Mouse (Mus musculus) myocyte (in vitro differentiated cells): ENCODE data around the gene Tpt1. TPM values are rescaled to one million over a fixed set of nuclear protein-coding genes. Genes with fewer than 3 reads are reported as not detected.

Experiments used
- H3K27me3 ChIP-seq: one replicate; pipeline ENCODE4 v1.6.1; 2011; ENCODE audit not compliant: control insufficient read depth, insufficient read depth, insufficient read length
- H3K36me3 ChIP-seq: one replicate; pipeline ENCODE4 v1.6.1; 2011; ENCODE audit not compliant: control insufficient read depth, insufficient read depth
- H3K4me2 ChIP-seq: one replicate; pipeline ENCODE4 v1.6.1; 2011; ENCODE audit warnings: low read depth, control low read depth
- H3K4me3 ChIP-seq: one replicate; pipeline ENCODE4 v1.5.1; 2011; ENCODE audit warnings: mild to moderate bottlenecking, control low read depth, moderate library complexity
- H3K79me2 ChIP-seq: one replicate; pipeline ENCODE4 v1.6.1; 2011; ENCODE audit not compliant: control insufficient read depth, insufficient read depth
- H3ac ChIP-seq: one replicate; pipeline ENCODE4 v1.6.1; 2011; ENCODE audit not compliant: control insufficient read depth, insufficient read length
- CEBPB ChIP-seq: IDR thresholded peaks from 2 replicates; pipeline ENCODE4 v1.6.1; 2011; ENCODE audit warnings: mild to moderate bottlenecking, moderate library complexity; ENCODE audit not compliant: poor library complexity, insufficient read depth, severe bottlenecking
- E2F4 ChIP-seq: IDR thresholded peaks from one replicate; pipeline ENCODE4 v1.6.1; 2011; ENCODE audit warnings: mild to moderate bottlenecking, control low read depth, moderate library complexity; ENCODE audit not compliant: insufficient read depth
- MAX ChIP-seq: IDR thresholded peaks from one replicate; pipeline ENCODE4 v1.6.1; 2011; ENCODE audit warnings: low read depth, mild to moderate bottlenecking, control low read depth
- MYOD1 ChIP-seq, 3 experiments: IDR thresholded peaks; one replicate each; pipeline ENCODE4 v1.6.1; 2011; ENCODE audit warnings: control low read depth in 2 of 3, low read depth in 2 of 3, mild to moderate bottlenecking in 2 of 3, moderate library complexity in 1 of 3; ENCODE audit not compliant: insufficient read length in 2 of 3, control insufficient read depth in 1 of 3
- MYOG ChIP-seq, 3 experiments: IDR thresholded peaks; one replicate each; pipeline ENCODE4 v1.6.1; 2011; ENCODE audit warnings: control low read depth in 2 of 3, low read depth in 2 of 3, mild to moderate bottlenecking in 2 of 3; ENCODE audit not compliant: insufficient read length in 2 of 3, control insufficient read depth in 1 of 3, insufficient read depth in 1 of 3
- POLR2A ChIP-seq: IDR thresholded peaks from one replicate; pipeline ENCODE4 v1.6.1; 2011; ENCODE audit warnings: low read depth, mild to moderate bottlenecking, control low read depth, moderate library complexity; ENCODE audit not compliant: insufficient read length
- POLR2AphosphoS2 ChIP-seq: IDR thresholded peaks from one replicate; pipeline ENCODE4 v1.6.1; 2011; ENCODE audit warnings: low read depth, control low read depth; ENCODE audit not compliant: insufficient read length
- REST ChIP-seq: IDR thresholded peaks from one replicate; pipeline ENCODE4 v1.6.1; 2011; ENCODE audit warnings: mild to moderate bottlenecking, control low read depth, moderate library complexity; ENCODE audit not compliant: insufficient read depth, insufficient read length
- SRF ChIP-seq: IDR thresholded peaks from one replicate; pipeline ENCODE4 v1.6.1; 2011; ENCODE audit warnings: low read depth; ENCODE audit not compliant: control insufficient read depth, insufficient read length
- TCF12 ChIP-seq: IDR thresholded peaks from one replicate; pipeline ENCODE4 v1.6.1; 2011; ENCODE audit warnings: mild to moderate bottlenecking, control low read depth; ENCODE audit not compliant: poor library complexity, insufficient read depth, severe bottlenecking
- TCF3 ChIP-seq: IDR thresholded peaks from one replicate; pipeline ENCODE4 v1.6.1; 2011; ENCODE audit warnings: low read depth, control low read depth; ENCODE audit not compliant: insufficient read length
- USF1 ChIP-seq: IDR thresholded peaks from one replicate; pipeline ENCODE4 v1.6.1; 2011; ENCODE audit warnings: low read depth, mild to moderate bottlenecking, control low read depth, moderate library complexity
- polyA plus RNA-seq: library from polyadenylated mRNA; unstranded; fragments of >200 nt; fragmentation: generic; extraction: Trizol; gene quantifications from one replicate; pipeline ENCODE4 v1.2.1, GENCODE M21; 2012; ENCODE audit warnings: missing spikeins

Tpt1 gene
- polyA plus RNA-seq, 1 experiment: 6,214 TPM

GRCm38 (mm10) chr14:75858181-75858580, 13.3 kb downstream of the Tpt1 start:
- Histone ChIP-seq H3K4me3 (no peak overlapping the region), H3K4me2 (peak overlapping the region; percentile 24), H3K36me3 (peaks cover 8% of the 10 kb centered on the region), H3K27me3 (no peaks in the 10 kb centered on the region), H3ac (no peak overlapping the region), H3K79me2 (peaks cover 14% of the 10 kb centered on the region)
- TF ChIP-seq REST (no peak), E2F4 (no peak), MYOD1 (IDR thresholded peaks at IDR 0.05; ENCODE audit: control insufficient read depth in 1 of 3, insufficient read length in 2 of 3, low read depth in 2 of 3) (peak in 1 of 3 experiments; percentile 32)

GRCm38 (mm10) chr14:75859619-75860018, 14.7 kb downstream of the Tpt1 start:
- Histone ChIP-seq H3ac (no peak overlapping the region), H3K4me2 (no peak overlapping the region), H3K36me3 (peaks cover 8% of the 10 kb centered on the region), H3K79me2 (peaks cover 4% of the 10 kb centered on the region), H3K27me3 (no peaks in the 10 kb centered on the region), H3K4me3 (no peak overlapping the region)
- TF ChIP-seq MAX (no peak), TCF3 (no peak), MYOD1 (IDR thresholded peaks at IDR 0.05; ENCODE audit: control insufficient read depth in 1 of 3, insufficient read length in 2 of 3, low read depth in 2 of 3) (no peak), MYOG (IDR thresholded peaks at IDR 0.05; ENCODE audit: control insufficient read depth in 1 of 3, insufficient read depth in 1 of 3, insufficient read length in 2 of 3, low read depth in 2 of 3) (no peak), E2F4 (no peak), POLR2AphosphoS2 (no peak), TCF12 (no peak), USF1 (no peak), POLR2A (no peak), CEBPB (no peak), SRF (no peak), REST (no peak)

- TF ChIP-seq MYOG (IDR thresholded peaks at IDR 0.05; ENCODE audit: control insufficient read depth in 1 of 3, insufficient read depth in 1 of 3, insufficient read length in 2 of 3, low read depth in 2 of 3): no peak
- TF ChIP-seq REST: no peak
- no peak for TF ChIP-seq USF1
- TF ChIP-seq TCF12: no peak
- no peak for TF ChIP-seq SRF
- no peak for TF ChIP-seq CEBPB
- TF ChIP-seq TCF3: no peak
- TF ChIP-seq E2F4: no peak
- Histone ChIP-seq H3K27me3 (no peaks in the 10 kb centered on the region), H3ac (no peak overlapping the region)
Observed at GRCm38 (mm10) chr14:75862701-75863100, 17.8 kb downstream of the Tpt1 start.

GRCm38 (mm10) chr14:75863549-75864409, 18.9 kb downstream of the Tpt1 start:
- no peaks in the 10 kb centered on the region for H3K36me3 ChIP-seq
- H3K4me2 ChIP-seq: peak overlapping the region; percentile 47
- H3K4me3 ChIP-seq: no peak overlapping the region
- TF ChIP-seq USF1 (peak; percentile 44), POLR2A (no peak), TCF12 (peak; percentile 15), MAX (peak; percentile 12), CEBPB (0 out of 2 replicates have a peak, but pooled peaks have one; percentile 7), TCF3 (no peak), E2F4 (no peak), MYOG (IDR thresholded peaks at IDR 0.05; ENCODE audit: control insufficient read depth in 1 of 3, insufficient read depth in 1 of 3, insufficient read length in 2 of 3, low read depth in 2 of 3) (peak in 1 of 3 experiments; percentile 65), POLR2AphosphoS2 (no peak), MYOD1 (IDR thresholded peaks at IDR 0.05; ENCODE audit: control insufficient read depth in 1 of 3, insufficient read length in 2 of 3, low read depth in 2 of 3) (peak in 2 of 3 experiments; percentile 58 to 72), REST (no peak), SRF (no peak)
- no peaks in the 10 kb centered on the region for H3K27me3 ChIP-seq
- no peaks in the 10 kb centered on the region for H3K79me2 ChIP-seq
- no peak overlapping the region for H3ac ChIP-seq

More at GRCm38 (mm10) chr14:75862701-75863100, 17.8 kb downstream of the Tpt1 start:
- Histone ChIP-seq H3K36me3 (no peaks in the 10 kb centered on the region), H3K4me2 (peak overlapping the region; percentile 47), H3K4me3 (no peak overlapping the region), H3K79me2 (no peaks in the 10 kb centered on the region)
